Comparison of ENCODE assay signal across 22 mouse cellular contexts in genomic region chr3:55647176-55647575, GRCm38 (mm10).
DNase-seq lines count a peak whose midpoint lies in the region; ATAC-seq lines count a peak whose summit lies in the region.
"Had no signal": no experiment of that assay in that cellular context is flagged by ENCODE, and none has a peak within 500 bp of the region (broad histone marks: within the 10 kb centered on the region; RNA-seq: fewer than 3 reads in every experiment).

No protein-coding gene starts in this region.

- H3K4me2 ChIP-seq in hindbrain, embryonic 16.5 days (ENCODE audit: low read length), result no peak overlapping the region
- no peak overlapping the region for H3K4me2 ChIP-seq in hindbrain, embryonic 14.5 days (replicated peaks)
- H3K4me2 ChIP-seq in midbrain, embryonic 15.5 days, result no peak overlapping the region
- H3K4me2 ChIP-seq in heart, embryonic 12.5 days, result no peak overlapping the region
- H3K4me2 ChIP-seq: forebrain, embryonic 15.5 days; heart, embryonic 13.5 days; hindbrain, embryonic 12.5 days; liver, embryonic 13.5 days; midbrain, embryonic 11.5 days; neural tube, embryonic 12.5 days had no signal

- H3K36me3 ChIP-seq in hindbrain, embryonic 16.5 days (ENCODE audit: control insufficient read depth, insufficient read depth, low read length), result peaks cover 12% of the 10 kb centered on the region
- H3K36me3 ChIP-seq in hindbrain, embryonic 14.5 days (replicated peaks; ENCODE audit: control insufficient read depth, insufficient read depth), result peaks cover 41% of the 10 kb centered on the region
- H3K36me3 ChIP-seq in midbrain, embryonic 15.5 days (replicated peaks), result peaks cover 20% of the 10 kb centered on the region
- peaks cover 23% of the 10 kb centered on the region for H3K36me3 ChIP-seq in heart, embryonic 12.5 days
- H3K36me3 ChIP-seq: liver, embryonic 13.5 days had no signal

- no peak for DNase-seq in hindbrain, embryonic 14.5 days (ENCODE audit: low spot score)
- DNase-seq in brain, adult 2 months (ENCODE audit: low read depth, low spot score), result peak; percentile 76
- peak; percentile 41 for DNase-seq in cerebellum, adult 11-12 months
- peak; percentile 48 to 50 for DNase-seq in cerebellum, postnatal 25 days
- DNase-seq: adrenal gland, postnatal 10 days; gastrocnemius, postnatal 25 days; heart, adult 18-20 months; heart, postnatal 14 days; kidney, adult 8-10 months; kidney, postnatal 10 days; liver, embryonic 13.5 days; lung, adult 2 months; lung, postnatal 14 days; thymus, postnatal 36 days had no signal

- no peaks in the 10 kb centered on the region for H3K9me3 ChIP-seq in hindbrain, embryonic 16.5 days (ENCODE audit: control insufficient read depth, low read length)
- H3K9me3 ChIP-seq in hindbrain, embryonic 14.5 days (ENCODE audit: control insufficient read depth, low read length), result no peaks in the 10 kb centered on the region
- H3K9me3 ChIP-seq in midbrain, embryonic 15.5 days, result no peaks in the 10 kb centered on the region
- H3K9me3 ChIP-seq in heart, embryonic 12.5 days (replicated peaks), result no peaks in the 10 kb centered on the region
- H3K9me3 ChIP-seq: forebrain, embryonic 15.5 days; heart, embryonic 13.5 days; hindbrain, embryonic 12.5 days; liver, embryonic 13.5 days; neural tube, embryonic 12.5 days had no signal

- no peak overlapping the region for H3K4me3 ChIP-seq in hindbrain, embryonic 16.5 days (ENCODE audit: low read length)
- H3K4me3 ChIP-seq in hindbrain, embryonic 14.5 days (replicated peaks; ENCODE audit: low read length), result no peak overlapping the region
- H3K4me3 ChIP-seq in midbrain, embryonic 15.5 days, result no peak overlapping the region
- H3K4me3 ChIP-seq in heart, embryonic 12.5 days, result no peak overlapping the region
- H3K4me3 ChIP-seq: forebrain, embryonic 15.5 days; heart, embryonic 13.5 days; hindbrain, embryonic 12.5 days; liver, embryonic 13.5 days; neural tube, embryonic 12.5 days had no signal

- 77% methylated on average over 6 of the region's 6 CpGs for WGBS in hindbrain, embryonic 16.5 days
- 79% methylated on average over 6 of the region's 6 CpGs for WGBS in hindbrain, embryonic 14.5 days
- WGBS in midbrain, embryonic 15.5 days, result 81% methylated on average over 6 of the region's 6 CpGs
- WGBS in heart, embryonic 12.5 days, result 81% methylated on average over 6 of the region's 6 CpGs

- H3K4me1 ChIP-seq in hindbrain, embryonic 16.5 days (ENCODE audit: control insufficient read depth, insufficient read depth, low read depth, low read length), result no peaks in the 10 kb centered on the region; the same call in none of the 2 replicates
- peaks cover 6% of the 10 kb centered on the region; the same call in 1 of the 2 replicates for H3K4me1 ChIP-seq in hindbrain, embryonic 14.5 days (replicated peaks; ENCODE audit: control insufficient read depth, insufficient read depth, low read length)
- H3K4me1 ChIP-seq in midbrain, embryonic 15.5 days, result peaks cover 19% of the 10 kb centered on the region
- H3K4me1 ChIP-seq in heart, embryonic 12.5 days (replicated peaks), result no peaks in the 10 kb centered on the region
- H3K4me1 ChIP-seq: liver, embryonic 13.5 days had no signal

- no peak overlapping the region for H3K9ac ChIP-seq in hindbrain, embryonic 16.5 days (ENCODE audit: low read depth, low read length)
- no peak overlapping the region for H3K9ac ChIP-seq in hindbrain, embryonic 14.5 days
- H3K9ac ChIP-seq in midbrain, embryonic 15.5 days, result no peak overlapping the region
- H3K9ac ChIP-seq in heart, embryonic 12.5 days, result no peak overlapping the region
- H3K9ac ChIP-seq: forebrain, embryonic 15.5 days; heart, embryonic 13.5 days; hindbrain, embryonic 12.5 days; liver, embryonic 13.5 days; neural tube, embryonic 12.5 days had no signal

- H3K27ac ChIP-seq in hindbrain, embryonic 16.5 days (ENCODE audit: low read depth, low read length), result peak overlapping the region; percentile 48; the same call in 1 of the 2 replicates
- no peak overlapping the region for H3K27ac ChIP-seq in hindbrain, embryonic 14.5 days
- no peak overlapping the region for H3K27ac ChIP-seq in midbrain, embryonic 15.5 days
- H3K27ac ChIP-seq in heart, embryonic 12.5 days (ENCODE audit: poor library complexity, severe bottlenecking), result no peak overlapping the region
- H3K27ac ChIP-seq: heart, embryonic 13.5 days; hindbrain, embryonic 12.5 days; liver, embryonic 13.5 days; neural tube, embryonic 12.5 days had no signal

- peak; percentile 41; the same call in 1 of the 2 replicates for ATAC-seq in hindbrain, embryonic 16.5 days
- no peak for ATAC-seq in hindbrain, embryonic 14.5 days (ENCODE audit: low FRiP score)
- no peak for ATAC-seq in midbrain, embryonic 15.5 days (replicated peaks)
- ATAC-seq in heart, embryonic 12.5 days (ENCODE audit: insufficient number of reproducible peaks, low FRiP score), result no peak; the same call in 1 of the 2 replicates
- ATAC-seq: forebrain, embryonic 15.5 days had no signal

- no peaks in the 10 kb centered on the region for H3K27me3 ChIP-seq in hindbrain, embryonic 16.5 days (replicated peaks; ENCODE audit: control insufficient read depth, insufficient read depth, low read length)
- no peaks in the 10 kb centered on the region for H3K27me3 ChIP-seq in hindbrain, embryonic 14.5 days (ENCODE audit: control insufficient read depth, insufficient read depth, low read length)
- H3K27me3 ChIP-seq in midbrain, embryonic 15.5 days (replicated peaks), result no peaks in the 10 kb centered on the region
- no peaks in the 10 kb centered on the region for H3K27me3 ChIP-seq in heart, embryonic 12.5 days (replicated peaks)
- H3K27me3 ChIP-seq: forebrain, embryonic 15.5 days; heart, embryonic 13.5 days; hindbrain, embryonic 12.5 days; liver, embryonic 13.5 days; neural tube, embryonic 12.5 days had no signal
